Mouse (Mus musculus) kidney, postnatal 36 days (tissue): ENCODE results near the gene Gnl1.
A peak's percentile ranks its signal among the peaks of the same experiment; 100 is the strongest.
"Not testable (repeated sequence)": the region's sequence is repeated elsewhere in the genome, so short reads cannot be mapped to it uniquely, and the experiment has no call there.

Experiments used
- DNase-seq, 2 experiments: peaks; one replicate each; pipeline ENCODE4 v3.0.0; 2021 to 2022; ENCODE audit warnings: mixed read lengths in 2 of 2

Gene Gnl1

GRCm38 (mm10) chr17:36027663-36028062 lies 48.0 kb downstream of the Gnl1 start:
- DNase-seq = no peak

GRCm38 (mm10) chr17:36028879-36029619 lies 49.4 kb downstream of the Gnl1 start:
- DNase-seq = no peak

GRCm38 (mm10) chr17:36030046-36030702 lies 50.5 kb downstream of the Gnl1 start:
- DNase-seq = peak; percentile 37 to 43

- not testable (repeated sequence) for DNase-seq
These were observed 51.3 kb downstream of the Gnl1 start for GRCm38 (mm10) chr17:36030703-36031582.

GRCm38 (mm10) chr17:36031583-36032331 lies 52.1 kb downstream of the Gnl1 start:
- DNase-seq = peak; percentile 54 to 74

- DNase-seq = peak; percentile 81 to 84
These were observed 52.8 kb downstream of the Gnl1 start, which contains the start of gene H2-T23 for GRCm38 (mm10) chr17:36032351-36032875. Gene H2-T23 (minus strand): TSS chr17:36032855.

- DNase-seq = not testable (repeated sequence)
These were observed 54.9 kb downstream of the Gnl1 start for GRCm38 (mm10) chr17:36034524-36034923.

- DNase-seq = peak; percentile 77 to 83
These were observed 55.5 kb downstream of the Gnl1 start for GRCm38 (mm10) chr17:36035010-36035638.

- DNase-seq = not testable (repeated sequence)
These were observed 56.5 kb downstream of the Gnl1 start for GRCm38 (mm10) chr17:36036126-36036525.
